In genomic region chr7:27673575-27674131, GRCm38 (mm10) we compare ENCODE assay signal across 8 mouse cellular contexts. TPM values are rescaled to one million over a fixed set of nuclear protein-coding genes. Genes with fewer than 3 reads are reported as not detected.
DNase-seq lines count a peak whose midpoint lies in the region; ATAC-seq lines count a peak whose summit lies in the region.

No protein-coding gene starts in this region.

- 2% methylated on average over 47 of the region's 52 CpGs for WGBS in forebrain, embryonic 13.5 days
- under 1% methylated on average over 51 of the region's 52 CpGs for WGBS in intestine, embryonic 16.5 days

- peaks cover 24% of the 10 kb centered on the region for H3K36me3 ChIP-seq in forebrain, embryonic 13.5 days (ENCODE audit: poor library complexity, severe bottlenecking)
- no peaks in the 10 kb centered on the region for H3K36me3 ChIP-seq in intestine, embryonic 16.5 days (ENCODE audit: control insufficient read depth, insufficient read depth, low read length)

- peak overlapping the region; percentile 93 for H3K4me3 ChIP-seq in forebrain, embryonic 13.5 days
- peak overlapping the region; percentile 86 for H3K4me3 ChIP-seq in intestine, embryonic 16.5 days (ENCODE audit: low read length)

- H3K4me1 ChIP-seq in forebrain, embryonic 13.5 days: peaks cover 43% of the 10 kb centered on the region
- peaks cover 17% of the 10 kb centered on the region for H3K4me1 ChIP-seq in intestine, embryonic 16.5 days (ENCODE audit: control insufficient read depth, insufficient read depth, low read length)

- peak overlapping the region; percentile 100 for H3K4me2 ChIP-seq in forebrain, embryonic 13.5 days
- H3K4me2 ChIP-seq in intestine, embryonic 16.5 days (ENCODE audit: low read depth, low read length): peak overlapping the region; percentile 99

- peak; percentile 9 for DNase-seq in kidney, adult 11 months
- no peak for DNase-seq in kidney, adult 8-10 months
- peak; percentile 40 for DNase-seq in adrenal gland, adult 2 months
- DNase-seq in thymus, postnatal 4 days: peak; percentile 61
- DNase-seq in T-cell, adult 2 months (ENCODE audit: low spot score): no peak

- no peaks in the 10 kb centered on the region for H3K9me3 ChIP-seq in forebrain, embryonic 13.5 days (replicated peaks)
- no peaks in the 10 kb centered on the region for H3K9me3 ChIP-seq in intestine, embryonic 16.5 days (ENCODE audit: control insufficient read depth, low read length)

- H3K27me3 ChIP-seq in forebrain, embryonic 13.5 days: no peaks in the 10 kb centered on the region
- H3K27me3 ChIP-seq in intestine, embryonic 16.5 days (replicated peaks; ENCODE audit: control insufficient read depth, insufficient read depth, low read length): no peaks in the 10 kb centered on the region

- ATAC-seq in forebrain, embryonic 13.5 days: 0 out of 2 replicates have a peak, but pooled peaks have one; percentile 3
- peak; percentile 19; the same call in 1 of the 2 replicates for ATAC-seq in intestine, embryonic 16.5 days
- ATAC-seq in megakaryocyte progenitor cell, adult 5-6 weeks (replicated peaks; ENCODE audit: poor library complexity): peak; percentile 36

- H3K27ac ChIP-seq in forebrain, embryonic 13.5 days: no peak overlapping the region
- no peak overlapping the region for H3K27ac ChIP-seq in intestine, embryonic 16.5 days (ENCODE audit: low read length)

- peak overlapping the region; percentile 94 for H3K9ac ChIP-seq in forebrain, embryonic 13.5 days
- H3K9ac ChIP-seq in intestine, embryonic 16.5 days (ENCODE audit: low read depth, low read length): peak overlapping the region; percentile 84

RNA-seq across cellular contexts. Expression of gene Map3k10, which starts 0.7 kb away (rescaled TPM):
- 10 to 100 TPM; 21.9 to 35.1 TPM for total RNA-seq in adrenal gland, adult 2 months (2021)
- 65.4 and 93.7 TPM in 2 replicates for polyA plus RNA-seq in adrenal gland, adult 2 months (2012; rRNA removed)
- polyA plus RNA-seq in forebrain, embryonic 13.5 days (2015; fragmentation: Nextera tagmentation; extraction: Ambion mirVana): 9.0 TPM in 2 replicates
- polyA plus RNA-seq in intestine, embryonic 16.5 days (2015; fragmentation: Nextera tagmentation; extraction: Ambion mirVana): 2.2 and 2.9 TPM in 2 replicates
- 1.7 and 4.3 TPM in 2 replicates for total RNA-seq in megakaryocyte progenitor cell, adult 5-6 weeks (2015)
- total RNA-seq in megakaryocyte progenitor cell, adult 5-6 weeks (2017): 3.4 and 5.2 TPM in 2 replicates

RNA-seq across cellular contexts. Expression of gene Zfp607b, which starts 15.5 kb away (rescaled TPM):
- 1 to 10 TPM in 1 of 2 experiments, under 1 TPM in 1; 0.81 to 1.7 TPM for total RNA-seq in adrenal gland, adult 2 months (2021)
- polyA plus RNA-seq in adrenal gland, adult 2 months (2012; rRNA removed): 0.10 and 0.31 TPM in 2 replicates
- 10.8 and 12.3 TPM in 2 replicates for polyA plus RNA-seq in forebrain, embryonic 13.5 days (2015; fragmentation: Nextera tagmentation; extraction: Ambion mirVana)
- polyA plus RNA-seq in intestine, embryonic 16.5 days (2015; fragmentation: Nextera tagmentation; extraction: Ambion mirVana): 2.1 and 2.2 TPM in 2 replicates
- 0.71 and 3.1 TPM in 2 replicates for total RNA-seq in megakaryocyte progenitor cell, adult 5-6 weeks (2015)
- total RNA-seq in megakaryocyte progenitor cell, adult 5-6 weeks (2017): 0.42 and 4.0 TPM in 2 replicates

RNA-seq across cellular contexts. Expression of gene Ttc9b, which starts 19.9 kb away (rescaled TPM):
- not detected for total RNA-seq in adrenal gland, adult 2 months (2021)
- polyA plus RNA-seq in adrenal gland, adult 2 months (2012; rRNA removed): 0.06 and 0.48 TPM in 2 replicates
- 37.3 and 42.7 TPM in 2 replicates for polyA plus RNA-seq in forebrain, embryonic 13.5 days (2015; fragmentation: Nextera tagmentation; extraction: Ambion mirVana)
- 1.5 and 1.8 TPM in 2 replicates for polyA plus RNA-seq in intestine, embryonic 16.5 days (2015; fragmentation: Nextera tagmentation; extraction: Ambion mirVana)
- not detected in 2 replicates for total RNA-seq in megakaryocyte progenitor cell, adult 5-6 weeks (2015)
- total RNA-seq in megakaryocyte progenitor cell, adult 5-6 weeks (2017): not detected in 2 replicates

RNA-seq across cellular contexts. Expression of gene Zfp60, which starts 57.5 kb away (rescaled TPM):
- 10 to 100 TPM; 12.7 to 14.1 TPM for total RNA-seq in adrenal gland, adult 2 months (2021)
- polyA plus RNA-seq in adrenal gland, adult 2 months (2012; rRNA removed): 0.40 and 0.85 TPM in 2 replicates
- 116 and 129 TPM in 2 replicates for polyA plus RNA-seq in forebrain, embryonic 13.5 days (2015; fragmentation: Nextera tagmentation; extraction: Ambion mirVana)
- 18.3 and 19.3 TPM in 2 replicates for polyA plus RNA-seq in intestine, embryonic 16.5 days (2015; fragmentation: Nextera tagmentation; extraction: Ambion mirVana)
- total RNA-seq in megakaryocyte progenitor cell, adult 5-6 weeks (2015): 7.6 and 11.3 TPM in 2 replicates
- total RNA-seq in megakaryocyte progenitor cell, adult 5-6 weeks (2017): 5.5 and 7.5 TPM in 2 replicates

Comparison
In these comparisons a context has a peak if more than half of its experiments do, and no peak if none do; other contexts are left out.
1. DNase-seq: peak in kidney, adult 11 months (single experiment), adrenal gland, adult 2 months (single experiment) and thymus, postnatal 4 days (single experiment); none in kidney, adult 8-10 months (0 of 2) and T-cell, adult 2 months (single experiment).
2. RNA of gene Ttc9b, which starts 19.9 kb away (polyA plus RNA-seq): 37.3 to 42.7 TPM in forebrain, embryonic 13.5 days; 1.5 to 1.8 TPM in intestine, embryonic 16.5 days and 0.06 to 0.48 TPM in adrenal gland, adult 2 months; every median in the first group is over 10 times any median in the second.
3. Peak in every context shown above with its lines, with median percentiles within 50 percentile points of each other: ATAC-seq.